Comparison of ENCODE assay signal across 8 mouse cellular contexts in the genomic region with DNA sequence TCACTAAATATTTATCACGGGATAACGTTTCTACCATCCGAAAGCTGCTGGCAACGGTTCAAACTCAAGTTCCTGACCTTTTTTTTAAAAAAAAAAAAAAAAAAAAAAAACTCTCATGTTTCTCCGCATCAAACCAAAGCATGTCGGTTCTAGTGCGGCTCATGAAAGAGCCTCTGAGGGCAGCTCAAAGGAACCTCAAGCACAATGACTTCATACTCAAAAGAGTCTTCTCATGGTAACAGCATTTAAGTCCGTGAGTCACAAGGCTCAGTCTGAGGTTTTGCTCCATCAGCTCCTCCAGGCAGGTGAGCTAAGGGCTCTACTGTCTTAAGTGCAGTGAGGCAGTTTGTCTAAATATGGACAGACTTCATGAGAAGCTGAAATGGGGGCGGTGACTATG. TPM values are rescaled to one million over a fixed set of nuclear protein-coding genes. Genes with fewer than 3 reads are reported as not detected.
A peak's percentile ranks its signal among the peaks of the same experiment; 100 is the strongest.
DNase-seq lines count a peak whose midpoint lies in the region; ATAC-seq lines count a peak whose summit lies in the region.
"Had no signal": no experiment of that assay in that cellular context is flagged by ENCODE, and none has a peak within 500 bp of the region (broad histone marks: within the 10 kb centered on the region; RNA-seq: fewer than 3 reads in every experiment).

No protein-coding gene starts in this region.

- DNase-seq in 416B (ENCODE audit: low read depth): peak; percentile 91
- DNase-seq in CD4-positive helper T cell, adult 2 months (ENCODE audit: low read depth, low spot score): peak; percentile 91
- peak; percentile 28 for DNase-seq in mesoderm, embryonic 11.5 days (ENCODE audit: low read depth, low spot score)
- no peak for DNase-seq in neural tube, embryonic 10.5 days (ENCODE audit: extremely low spot score, low spot score)
- no peak for DNase-seq in ovary, postnatal 36 days (ENCODE audit: low spot score)
- DNase-seq in layer of hippocampus, adult 9-10 months (ENCODE audit: low spot score): no peak
- DNase-seq: adrenal gland, adult 2 months had no signal

- peak; percentile 39 to 47; a peak in 2 of 4 replicates for ATAC-seq in hematopoietic stem cell, adult 5-6 weeks (replicated peaks in 1 of 2; ENCODE audit: insufficient read depth in 1 of 2, low FRiP score in 2 of 2, low TSS enrichment in 1 of 2, low read depth in 1 of 2, poor library complexity in 2 of 2, severe bottlenecking in 2 of 2)

RNA-seq across cellular contexts. Expression of gene Atxn1, which starts 42.3 kb away (rescaled TPM):
- total RNA-seq in hematopoietic stem cell, adult 5-6 weeks (2017): 13.1 and 19.8 TPM in 2 replicates

Comparison
In these comparisons a context has a peak if more than half of its experiments do, and no peak if none do; other contexts are left out.
1. DNase-seq: peak in 416B (single experiment), CD4-positive helper T cell, adult 2 months (single experiment) and mesoderm, embryonic 11.5 days (single experiment); none in neural tube, embryonic 10.5 days (single experiment), ovary, postnatal 36 days (single experiment) and layer of hippocampus, adult 9-10 months (single experiment).